Mouse (Mus musculus) G1E (cell line): ENCODE results near the gene Dzank1.

Experiments
- CTCF ChIP-seq: IDR thresholded peaks from 2 replicates; pipeline ENCODE4 v1.5.1; 2012; ENCODE audit warnings: low read depth, low read length, inconsistent platforms, mixed read lengths
- GATA1 ChIP-seq: IDR thresholded peaks from 2 replicates; pipeline ENCODE4 v1.6.1; 2012; ENCODE audit warnings: borderline replicate concordance, low read length, inconsistent platforms, mixed read lengths
- GATA2 ChIP-seq: IDR thresholded peaks from 2 replicates; pipeline ENCODE4 v1.6.1; 2012; ENCODE audit warnings: low read depth, low read length, inconsistent platforms, borderline replicate concordance
- POLR2AphosphoS5 ChIP-seq: IDR thresholded peaks from 2 replicates; pipeline ENCODE4 v1.6.1; 2012; ENCODE audit warnings: low read depth, low read length, inconsistent platforms; ENCODE audit not compliant: insufficient replicate concordance

GRCm38 (mm10) chr2:144431286-144431825 lies 95.9 kb downstream of the Dzank1 start:
- TF ChIP-seq CTCF (no peak), GATA2 (no peak), POLR2AphosphoS5 (no peak), GATA1 (no peak)
